Comparison of ENCODE assay signal across 13 mouse cellular contexts in genomic region chr11:114628032-114628431, GRCm38 (mm10). TPM values are rescaled to one million over a fixed set of nuclear protein-coding genes. Genes with fewer than 3 reads are reported as not detected.
A peak's percentile ranks its signal among the peaks of the same experiment; 100 is the strongest.
DNase-seq lines count a peak whose midpoint lies in the region; ATAC-seq and TF ChIP-seq lines count a peak whose summit lies in the region.
"Had no signal": no experiment of that assay in that cellular context is flagged by ENCODE, and none has a peak within 500 bp of the region (broad histone marks: within the 10 kb centered on the region; RNA-seq: fewer than 3 reads in every experiment).

No protein-coding gene starts in this region.

- TF ChIP-seq CTCF in gastrocnemius, adult 2 months (IDR thresholded peaks at IDR 0.05) = peak; percentile 57
- TF ChIP-seq CTCF in lung, embryonic 14.5 days (IDR thresholded peaks at IDR 0.05; ENCODE audit: low read depth) = peak; percentile 54
- no peak for TF ChIP-seq CTCF in lung, adult 2 months (IDR thresholded peaks at IDR 0.05; ENCODE audit: insufficient read depth, low read length)
- TF ChIP-seq CTCF in E14TG2a.4 (conservative IDR thresholded peaks at IDR 0.05; ENCODE audit: low read length) = peak; percentile 78

- DNase-seq in gastrocnemius, adult 2 months = no peak
- DNase-seq in gastrocnemius, postnatal 14 days = no peak
- DNase-seq in lung, embryonic 14.5 days = peak; percentile 48
- no peak for DNase-seq in lung, adult 2 months
- peak; percentile 47 for DNase-seq in limb, embryonic 11.5 days (ENCODE audit: low spot score)
- DNase-seq in layer of hippocampus, adult 9-11 months = no peak
- no peak for DNase-seq in urinary bladder, postnatal 36 days (ENCODE audit: low spot score in 2 of 2)
- DNase-seq: adrenal gland, postnatal 14 days; gastrocnemius, postnatal 36 days; heart, postnatal 36 days had no signal

- no peaks in the 10 kb centered on the region for H3K36me3 ChIP-seq in lung, embryonic 14.5 days (ENCODE audit: insufficient read depth)
- H3K36me3 ChIP-seq in E14TG2a.4 (ENCODE audit: insufficient read depth, low read length) = no peaks in the 10 kb centered on the region
- no peaks in the 10 kb centered on the region for H3K36me3 ChIP-seq in limb, embryonic 11.5 days (ENCODE audit: control insufficient read depth, insufficient read depth, low read length)
- H3K36me3 ChIP-seq: liver, embryonic 12.5 days had no signal

- no peaks in the 10 kb centered on the region for H3K9me3 ChIP-seq in lung, embryonic 14.5 days (ENCODE audit: low read depth, low read length)
- H3K9me3 ChIP-seq in E14TG2a.4 (ENCODE audit: low read length) = peaks cover 7% of the 10 kb centered on the region; the same call in 1 of the 2 replicates
- 0 out of 2 replicates have a peak, but pooled peaks cover 4% of the 10 kb centered on the region for H3K9me3 ChIP-seq in limb, embryonic 11.5 days (ENCODE audit: control insufficient read depth, low read length)

- intact Hi-C loops in gastrocnemius, adult 2 months (cut with DNase I) = no loop called here
- intact Hi-C loops in gastrocnemius, postnatal 14 days (cut with DNase I; ENCODE audit: low total_unique reads) = no loop called here

- no peaks in the 10 kb centered on the region for H3K4me1 ChIP-seq in lung, embryonic 14.5 days (ENCODE audit: insufficient read depth)
- H3K4me1 ChIP-seq in lung, adult 2 months (ENCODE audit: control insufficient read depth, insufficient read depth, low read length) = no peaks in the 10 kb centered on the region
- H3K4me1 ChIP-seq in E14TG2a.4 (replicated peaks; ENCODE audit: low read depth, low read length) = peaks cover 24% of the 10 kb centered on the region
- H3K4me1 ChIP-seq in limb, embryonic 11.5 days (ENCODE audit: control insufficient read depth, insufficient read depth, low read length) = 0 out of 2 replicates have a peak, but pooled peaks cover 3% of the 10 kb centered on the region
- H3K4me1 ChIP-seq: liver, embryonic 12.5 days had no signal

- H3K4me3 ChIP-seq in gastrocnemius, adult 2 months = no peak overlapping the region
- H3K4me3 ChIP-seq in lung, embryonic 14.5 days (ENCODE audit: low read depth, low read length) = no peak overlapping the region
- no peak overlapping the region for H3K4me3 ChIP-seq in lung, adult 2 months (replicated peaks; ENCODE audit: extremely low read depth, low read depth, low read length)
- H3K4me3 ChIP-seq in E14TG2a.4 (replicated peaks; ENCODE audit: low read length) = peak overlapping the region; percentile 33
- H3K4me3 ChIP-seq in limb, embryonic 11.5 days (ENCODE audit: low read depth, low read length) = no peak overlapping the region
- H3K4me3 ChIP-seq: liver, embryonic 12.5 days had no signal

- 72% methylated on average over 12 of the region's 12 CpGs for WGBS in lung, embryonic 14.5 days
- WGBS in lung, adult 2 months = 74% methylated on average over 12 of the region's 12 CpGs
- 65% methylated on average over 12 of the region's 12 CpGs for WGBS in limb, embryonic 11.5 days

- ATAC-seq in lung, embryonic 14.5 days (ENCODE audit: insufficient read depth) = no peak
- no peak for ATAC-seq in limb, embryonic 11.5 days (ENCODE audit: insufficient number of reproducible peaks, low FRiP score, low TSS enrichment, low read depth)
- ATAC-seq: liver, embryonic 12.5 days; midbrain, embryonic 16.5 days had no signal

- TF ChIP-seq POLR2A in lung, adult 2 months (IDR thresholded peaks at IDR 0.05; ENCODE audit: borderline replicate concordance, extremely low read depth, low read depth, low read length) = no peak

- H3K4me2 ChIP-seq in lung, embryonic 14.5 days = no peak overlapping the region
- no peak overlapping the region for H3K4me2 ChIP-seq in limb, embryonic 11.5 days (ENCODE audit: low read depth, severe bottlenecking)
- H3K4me2 ChIP-seq: liver, embryonic 12.5 days had no signal

- no peaks in the 10 kb centered on the region for H3K27me3 ChIP-seq in lung, embryonic 14.5 days (ENCODE audit: insufficient read depth, low read length)
- peaks cover 18% of the 10 kb centered on the region for H3K27me3 ChIP-seq in E14TG2a.4 (ENCODE audit: insufficient read depth, low read length)
- H3K27me3 ChIP-seq in limb, embryonic 11.5 days (ENCODE audit: control insufficient read depth, insufficient read depth, low read length) = no peaks in the 10 kb centered on the region
- H3K27me3 ChIP-seq: liver, embryonic 12.5 days had no signal

- no peak overlapping the region for H3K9ac ChIP-seq in lung, embryonic 14.5 days
- no peak overlapping the region for H3K9ac ChIP-seq in limb, embryonic 11.5 days (ENCODE audit: low read length)
- H3K9ac ChIP-seq: liver, embryonic 12.5 days had no signal

- H3K27ac ChIP-seq in gastrocnemius, adult 2 months = no peak overlapping the region
- no peak overlapping the region for H3K27ac ChIP-seq in lung, embryonic 14.5 days (ENCODE audit: low read depth)
- no peak overlapping the region for H3K27ac ChIP-seq in limb, embryonic 11.5 days (replicated peaks; ENCODE audit: low read depth, low read length)
- H3K27ac ChIP-seq: liver, embryonic 12.5 days had no signal

RNA-seq across cellular contexts. Expression of gene Rpl38, which starts 40.3 kb away (rescaled TPM):
- total RNA-seq in gastrocnemius, adult 2 months (2021) = 100 to 1,000 TPM; 544 to 670 TPM
- 100 to 1,000 TPM; 832 to 884 TPM for total RNA-seq in gastrocnemius, postnatal 14 days (2021)
- polyA plus RNA-seq in lung, embryonic 14.5 days (2014; fragmentation: Nextera tagmentation; extraction: Ambion mirVana) = 978 and 1,085 TPM in 2 replicates
- 390 and 404 TPM in 2 replicates for polyA plus RNA-seq in lung, adult 2 months (2012; rRNA removed)
- 1,033 and 1,082 TPM in 2 replicates for polyA plus RNA-seq in limb, embryonic 11.5 days (2014; fragmentation: Nextera tagmentation; extraction: Ambion mirVana)

RNA-seq across cellular contexts. Expression of gene Ttyh2, which starts 47.2 kb away (rescaled TPM):
- total RNA-seq in gastrocnemius, adult 2 months (2021) = 10 to 100 TPM; 15.7 to 17.4 TPM
- total RNA-seq in gastrocnemius, postnatal 14 days (2021) = 10 to 100 TPM; 32.9 to 48.2 TPM
- 12.1 and 13.1 TPM in 2 replicates for polyA plus RNA-seq in lung, embryonic 14.5 days (2014; fragmentation: Nextera tagmentation; extraction: Ambion mirVana)
- 19.0 and 20.8 TPM in 2 replicates for polyA plus RNA-seq in lung, adult 2 months (2012; rRNA removed)
- polyA plus RNA-seq in limb, embryonic 11.5 days (2014; fragmentation: Nextera tagmentation; extraction: Ambion mirVana) = 9.5 and 10.0 TPM in 2 replicates

Comparison
In these comparisons a context has a peak if more than half of its experiments do, and no peak if none do; other contexts are left out.
1. DNase-seq: peak in lung, embryonic 14.5 days (single experiment) and limb, embryonic 11.5 days (single experiment); none in gastrocnemius, adult 2 months (single experiment), gastrocnemius, postnatal 14 days (single experiment), lung, adult 2 months (single experiment), layer of hippocampus, adult 9-11 months (single experiment) and urinary bladder, postnatal 36 days (0 of 2).